Mouse (Mus musculus): ENCODE data around the gene Dmkn.

Dmkn gene

GRCm38 (mm10) chr7:30765173-30765572 is 1.6 kb downstream of the Dmkn start:
- DNase-seq, result no peak

- no peak for DNase-seq
These were observed 2.9 kb downstream of the Dmkn start for GRCm38 (mm10) chr7:30766408-30766807.

GRCm38 (mm10) chr7:30769236-30769635 is 5.7 kb downstream of the Dmkn start:
- no peak for DNase-seq

GRCm38 (mm10) chr7:30776104-30776503 is 12.5 kb downstream of the Dmkn start:
- no peak for DNase-seq

GRCm38 (mm10) chr7:30777081-30777579 is 13.6 kb downstream of the Dmkn start:
- no peak for DNase-seq

- no peak for DNase-seq
These were observed 14.4 kb downstream of the Dmkn start for GRCm38 (mm10) chr7:30777911-30778310.

GRCm38 (mm10) chr7:30781792-30782191 is 18.2 kb downstream of the Dmkn start:
- DNase-seq, result no peak

GRCm38 (mm10) chr7:30782658-30783057 is 19.1 kb downstream of the Dmkn start:
- no peak for DNase-seq

- DNase-seq, result no peak
These were observed 21.6 kb downstream of the Dmkn start for GRCm38 (mm10) chr7:30785154-30785553.

- no peak for DNase-seq
These were observed 22.4 kb downstream of the Dmkn start for GRCm38 (mm10) chr7:30785721-30786546.

GRCm38 (mm10) chr7:30787377-30788022 is 23.9 kb downstream of the Dmkn start, which contains the start of gene Krtdap:
TSS of gene Krtdap (plus strand) at chr7:30787896.
- no peak for DNase-seq

GRCm38 (mm10) chr7:30790141-30790540 is 26.6 kb downstream of the Dmkn start:
- no peak for DNase-seq

GRCm38 (mm10) chr7:30791921-30792320 is 28.4 kb downstream of the Dmkn start:
- DNase-seq, result no peak

GRCm38 (mm10) chr7:30794921-30795320 is 31.4 kb downstream of the Dmkn start:
- no peak for DNase-seq

- no peak for DNase-seq
These were observed 33.2 kb downstream of the Dmkn start for GRCm38 (mm10) chr7:30796790-30797189.

- no peak for DNase-seq
These were observed 37.1 kb downstream of the Dmkn start for GRCm38 (mm10) chr7:30800653-30801052.

- DNase-seq, result no peak
These were observed 39.7 kb downstream of the Dmkn start for GRCm38 (mm10) chr7:30803256-30803655.

- no peak for DNase-seq
These were observed 40.6 kb downstream of the Dmkn start for GRCm38 (mm10) chr7:30804026-30804715.

- peak; percentile 50 for DNase-seq
These were observed 42.4 kb downstream of the Dmkn start for GRCm38 (mm10) chr7:30805924-30806323.

- no peak for DNase-seq
These were observed 46.8 kb downstream of the Dmkn start for GRCm38 (mm10) chr7:30810319-30810718.

- no peak for DNase-seq
These were observed 48.3 kb downstream of the Dmkn start for GRCm38 (mm10) chr7:30811757-30812290.

GRCm38 (mm10) chr7:30812291-30812807 is 48.8 kb downstream of the Dmkn start:
- DNase-seq, result no peak

- DNase-seq, result no peak
These were observed 56.6 kb downstream of the Dmkn start for GRCm38 (mm10) chr7:30820131-30820530.
